Mouse (Mus musculus) CH12.LX (cell line): ENCODE results near the gene Efemp2.

Experiments
- CHD2 ChIP-seq: IDR thresholded peaks from 2 replicates; pipeline ENCODE4 v1.6.1; 2011; ENCODE audit warnings: low read length, improper control_type of control experiment
- CTCF ChIP-seq, 2 experiments: IDR thresholded peaks in 1 of 2; conservative IDR thresholded peaks in 1 of 2; 2 replicates each; pipeline ENCODE4 v1.5.1; 2011 to 2012; ENCODE audit warnings: low read depth in 2 of 2, low read length in 2 of 2, improper control_type of control experiment in 1 of 2, inconsistent platforms in 1 of 2, mild to moderate bottlenecking in 1 of 2, moderate library complexity in 1 of 2
- EP300 ChIP-seq: IDR thresholded peaks from 2 replicates; pipeline ENCODE4 v1.6.1; 2011; ENCODE audit warnings: low read length, improper control_type of control experiment
- IRF4 ChIP-seq: IDR thresholded peaks from 2 replicates; pipeline ENCODE4 v1.6.1; 2014; ENCODE audit warnings: low read depth, mild to moderate bottlenecking, inconsistent platforms, low read length, improper control_type of control experiment
- JUN ChIP-seq: IDR thresholded peaks from 2 replicates; pipeline ENCODE4 v1.6.1; 2011; ENCODE audit warnings: low read depth, mild to moderate bottlenecking, low read length, improper control_type of control experiment, moderate library complexity; ENCODE audit not compliant: insufficient read depth
- MXI1 ChIP-seq: IDR thresholded peaks from 2 replicates; pipeline ENCODE4 v1.6.1; 2011; ENCODE audit warnings: mild to moderate bottlenecking, low read depth, low read length, improper control_type of control experiment
- POLR2A ChIP-seq: IDR thresholded peaks from 2 replicates; pipeline ENCODE4 v1.6.1; 2011; ENCODE audit warnings: low read depth, mild to moderate bottlenecking, improper control_type of control experiment, low read length
- SMC3 ChIP-seq: IDR thresholded peaks from 2 replicates; pipeline ENCODE4 v1.6.1; 2011; ENCODE audit warnings: low read depth, low read length, improper control_type of control experiment

GRCm38 (mm10) chr19:5475069-5475714 is 1.4 kb downstream of the Efemp2 start:
- no peak for TF ChIP-seq SMC3
- no peak for TF ChIP-seq EP300
- TF ChIP-seq CHD2, result no peak
- no peak for TF ChIP-seq IRF4
- TF ChIP-seq MXI1, result no peak
- no peak for TF ChIP-seq JUN
- no peak for TF ChIP-seq POLR2A
- no peak for TF ChIP-seq CTCF (conservative IDR thresholded peaks at IDR 0.05 in 1 of 2, IDR thresholded peaks at IDR 0.05 in 1 of 2; ENCODE audit: low read depth in 2 of 2, low read length in 2 of 2)
